Mouse (Mus musculus) heart, embryonic 12.5 days (tissue): ENCODE data around the gene Prpf3. TPM values are rescaled to one million over a fixed set of nuclear protein-coding genes. Genes with fewer than 3 reads are reported as not detected.
A peak's percentile ranks its signal among the peaks of the same experiment; 100 is the strongest.
"Not testable (repeated sequence)": the region's sequence is repeated elsewhere in the genome, so short reads cannot be mapped to it uniquely, and the experiment has no call there.

ENCODE experiments used
- ATAC-seq: fragments of 200-750 bp; cut with Nextera tagmentation; 2 replicates; pipeline ENCODE4 v1.8.0; 2017; ENCODE audit warnings: moderate TSS enrichment, moderate library complexity; ENCODE audit not compliant: insufficient number of reproducible peaks, low FRiP score
- H3K27ac ChIP-seq: fragments of 300-500 bp; sonication (generic); 2 replicates; pipeline ENCODE4 v1.5.1; 2016; ENCODE audit warnings: mild to moderate bottlenecking, moderate library complexity; ENCODE audit not compliant: poor library complexity, severe bottlenecking
- H3K27me3 ChIP-seq: fragments of 300-500 bp; sonication (generic); replicated peaks from 2 replicates; pipeline ENCODE4 v1.6.1; 2016; ENCODE audit warnings: mild to moderate bottlenecking, moderate library complexity
- H3K36me3 ChIP-seq: fragments of 300-500 bp; sonication (generic); 2 replicates; pipeline ENCODE4 v1.6.1; 2016; ENCODE audit warnings: mild to moderate bottlenecking, moderate library complexity
- H3K4me1 ChIP-seq: fragments of 300-500 bp; sonication (generic); replicated peaks from 2 replicates; pipeline ENCODE4 v1.6.1; 2016; ENCODE audit warnings: mild to moderate bottlenecking
- H3K4me2 ChIP-seq: fragments of 300-500 bp; sonication (generic); 2 replicates; pipeline ENCODE4 v1.6.1; 2016; ENCODE audit warnings: mild to moderate bottlenecking, moderate library complexity
- H3K4me3 ChIP-seq: fragments of 300-500 bp; sonication (generic); 2 replicates; pipeline ENCODE4 v1.5.1; 2016; ENCODE audit warnings: mild to moderate bottlenecking
- H3K9ac ChIP-seq: fragments of 300-500 bp; sonication (generic); 2 replicates; pipeline ENCODE4 v1.6.1; 2016; ENCODE audit warnings: mild to moderate bottlenecking, moderate library complexity
- H3K9me3 ChIP-seq: fragments of 300-500 bp; sonication (generic); replicated peaks from 2 replicates; pipeline ENCODE4 v1.6.1; 2016; ENCODE audit warnings: mild to moderate bottlenecking, moderate library complexity
- WGBS: fragments of 180-500 bp; shearing (Covaris S2); methylation state at CpG from one replicate; pipeline ENCODE4 v1.1.7; 2016; 5-methylcytosine and 5-hydroxymethylcytosine counted together
- polyA plus RNA-seq: library from polyadenylated mRNA; unstranded; fragments of >200 nt; fragmentation: Nextera tagmentation; extraction: Ambion mirVana; gene quantifications from 2 replicates; pipeline ENCODE4 v1.2.1, GENCODE M21; 2016

Gene Prpf3
- polyA plus RNA-seq, 1 experiment from 2014 or later: 36.7 TPM

GRCm38 (mm10) chr3:95818571-95819288 lies 37.0 kb downstream of the Prpf3 start, which contains the start of gene Rprd2:
Gene Rprd2, minus strand, starts transcription at chr3:95818863.
- peaks cover 15% of the 10 kb centered on the region for H3K4me1 ChIP-seq
- peak within 1 kb of the TSS; percentile 76 for H3K4me2 ChIP-seq
- 0% methylated on average over 56 of the region's 60 CpGs for WGBS
- peak within 1 kb of the TSS; percentile 94 for H3K9ac ChIP-seq
- peak within 1 kb of the TSS; percentile 100 for H3K27ac ChIP-seq
- H3K9me3 ChIP-seq: no peaks in the 10 kb centered on the region
- H3K27me3 ChIP-seq: no peaks in the 10 kb centered on the region
- H3K36me3 ChIP-seq: 0 out of 2 replicates have a peak, but pooled peaks cover 5% of the 10 kb centered on the region
- ATAC-seq: peak; percentile 66
- H3K4me3 ChIP-seq: peak within 1 kb of the TSS; percentile 81

DNA sequence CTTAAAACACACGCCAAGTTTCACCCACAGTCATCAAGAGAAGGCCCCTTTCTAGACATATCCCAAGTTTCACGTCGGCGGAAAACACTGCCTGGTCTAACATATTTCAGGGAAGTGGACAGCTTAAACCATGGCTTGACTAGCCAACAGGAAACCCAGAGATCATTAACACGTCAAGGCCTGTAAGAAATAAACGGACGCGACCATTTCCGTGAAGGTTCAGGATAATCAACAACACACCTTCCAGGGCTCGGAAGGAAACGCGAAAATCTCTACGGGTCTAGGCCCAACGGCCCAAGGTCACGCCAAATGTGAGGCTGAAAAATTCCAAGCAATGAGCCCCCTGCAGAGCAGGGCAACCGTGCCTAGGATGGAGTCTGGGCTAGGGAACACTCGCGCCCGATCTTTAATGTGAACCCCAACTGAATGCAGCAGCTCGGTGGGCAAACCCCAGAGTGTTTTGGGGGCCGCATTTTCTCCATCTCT lies 37.6 kb downstream of the Prpf3 start:
- Histone ChIP-seq H3K9ac (peak overlapping the region; percentile 94), H3K27me3 (no peaks in the 10 kb centered on the region), H3K9me3 (no peaks in the 10 kb centered on the region), H3K27ac (peak overlapping the region; percentile 100), H3K4me1 (peaks cover 15% of the 10 kb centered on the region), H3K4me2 (peak overlapping the region; percentile 76), H3K4me3 (peak overlapping the region; percentile 81), H3K36me3 (0 out of 2 replicates have a peak, but pooled peaks cover 5% of the 10 kb centered on the region)
- under 1% methylated on average over 21 of the region's 21 CpGs for WGBS
- ATAC-seq: no peak

DNA sequence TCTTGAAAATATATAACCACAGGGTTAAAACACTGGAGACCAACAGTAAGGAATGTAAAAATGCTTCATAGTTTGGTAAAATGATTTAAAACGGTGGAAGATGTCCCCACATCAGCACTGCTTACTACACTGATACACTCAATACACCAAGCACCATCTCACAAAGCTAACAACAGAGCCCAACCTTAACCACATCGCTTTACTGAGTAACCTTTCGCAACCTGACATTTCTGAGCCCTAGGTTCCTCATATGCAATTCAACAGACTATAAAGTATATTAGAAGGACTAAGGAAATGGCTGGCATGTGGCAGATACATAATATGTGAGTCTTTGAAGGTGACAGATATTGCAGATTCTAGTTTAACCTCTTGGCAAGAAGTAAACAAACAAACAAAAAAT lies 39.0 kb downstream of the Prpf3 start:
- no peaks in the 10 kb centered on the region for H3K27me3 ChIP-seq
- peak overlapping the region; percentile 53 for H3K4me2 ChIP-seq
- peaks cover 15% of the 10 kb centered on the region for H3K4me1 ChIP-seq
- H3K9ac ChIP-seq: no peak overlapping the region
- ATAC-seq: no peak
- 0 out of 2 replicates have a peak, but pooled peaks cover 9% of the 10 kb centered on the region for H3K36me3 ChIP-seq
- no peak overlapping the region for H3K27ac ChIP-seq
- peak overlapping the region; percentile 15; the same call in 1 of the 2 replicates for H3K4me3 ChIP-seq
- 93% methylated on average over 3 of the region's 3 CpGs for WGBS
- H3K9me3 ChIP-seq: no peaks in the 10 kb centered on the region

- Histone ChIP-seq H3K9ac (no peak overlapping the region), H3K4me1 (0 out of 2 replicates have a peak, but pooled peaks cover 7% of the 10 kb centered on the region), H3K9me3 (no peaks in the 10 kb centered on the region), H3K27me3 (no peaks in the 10 kb centered on the region), H3K36me3 (peaks cover 25% of the 10 kb centered on the region), H3K4me2 (no peak overlapping the region), H3K27ac (no peak overlapping the region), H3K4me3 (no peak overlapping the region)
- WGBS: 45% methylated on average over 2 of the region's 2 CpGs
- no peak for ATAC-seq
Observed at GRCm38 (mm10) chr3:95808384-95808783, 47.3 kb downstream of the Prpf3 start.

GRCm38 (mm10) chr3:95807630-95808029 lies 48.1 kb downstream of the Prpf3 start:
- not testable (repeated sequence) for H3K27ac ChIP-seq, H3K9me3 ChIP-seq, ATAC-seq, H3K4me1 ChIP-seq, H3K4me3 ChIP-seq, H3K9ac ChIP-seq, H3K27me3 ChIP-seq, H3K4me2 ChIP-seq
- WGBS: 96% methylated on average over 5 of the region's 6 CpGs
- H3K36me3 ChIP-seq: peaks cover 28% of the 10 kb centered on the region

DNA sequence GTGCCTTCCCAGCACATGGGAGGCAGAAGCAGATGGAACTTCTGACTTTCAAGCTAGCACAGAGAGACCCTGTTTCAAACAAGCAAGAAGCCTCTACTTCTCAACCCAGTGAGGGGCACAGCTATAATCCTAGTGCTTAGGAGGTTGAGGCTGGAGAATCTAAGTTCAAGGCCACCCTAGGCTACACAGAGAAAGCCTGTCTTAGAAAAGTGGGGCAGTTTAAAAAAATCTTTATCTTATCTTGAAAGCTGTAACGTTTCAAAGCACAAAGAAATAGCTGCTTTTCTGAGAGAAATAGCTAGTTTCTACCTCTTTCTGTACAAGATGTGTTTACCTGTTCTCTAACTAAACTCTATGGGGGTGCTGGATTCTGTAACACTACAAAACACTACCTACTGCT lies 49.0 kb downstream of the Prpf3 start:
- Histone ChIP-seq H3K9me3 (no peaks in the 10 kb centered on the region), H3K4me3 (no peak overlapping the region), H3K27ac (no peak overlapping the region), H3K27me3 (no peaks in the 10 kb centered on the region), H3K36me3 (peaks cover 28% of the 10 kb centered on the region), H3K4me2 (no peak overlapping the region), H3K4me1 (0 out of 2 replicates have a peak, but pooled peaks cover 7% of the 10 kb centered on the region), H3K9ac (no peak overlapping the region)
- WGBS: 31% methylated on average over 1 of the region's 1 CpGs
- no peak for ATAC-seq

DNA sequence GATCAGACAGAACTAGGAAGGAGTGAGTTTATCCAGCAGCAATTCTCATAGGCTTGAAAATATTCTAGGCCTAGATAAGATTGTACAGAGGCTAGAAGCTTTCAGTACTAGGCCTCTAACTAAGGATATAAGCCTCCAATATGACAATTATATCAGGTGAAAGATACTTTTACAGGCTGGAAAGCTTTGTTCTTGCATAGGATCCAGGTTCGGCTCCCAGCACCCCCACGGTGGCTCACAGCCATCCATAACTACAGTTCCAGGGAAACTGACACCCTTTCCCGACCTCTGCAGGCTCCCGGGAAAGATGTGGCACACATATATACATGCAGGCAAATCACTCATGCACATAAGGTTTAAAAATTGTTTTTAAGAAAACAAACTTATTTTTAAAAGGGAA lies 51.8 kb downstream of the Prpf3 start:
- no peak for ATAC-seq
- no peak overlapping the region for H3K4me2 ChIP-seq
- WGBS: 91% methylated on average over 4 of the region's 4 CpGs
- H3K9ac ChIP-seq: no peak overlapping the region
- H3K9me3 ChIP-seq: no peaks in the 10 kb centered on the region
- no peak overlapping the region for H3K4me3 ChIP-seq
- H3K36me3 ChIP-seq: peaks cover 28% of the 10 kb centered on the region
- no peaks in the 10 kb centered on the region for H3K4me1 ChIP-seq
- no peaks in the 10 kb centered on the region for H3K27me3 ChIP-seq
- H3K27ac ChIP-seq: no peak overlapping the region

- Histone ChIP-seq H3K4me3 (no peak overlapping the region), H3K9ac (no peak overlapping the region), H3K27ac (no peak overlapping the region), H3K27me3 (no peaks in the 10 kb centered on the region), H3K36me3 (peaks cover 12% of the 10 kb centered on the region; the same call in 1 of the 2 replicates), H3K4me2 (no peak overlapping the region), H3K9me3 (no peaks in the 10 kb centered on the region), H3K4me1 (no peaks in the 10 kb centered on the region)
- WGBS: 82% methylated on average over 4 of the region's 4 CpGs
- ATAC-seq: no peak
Observed at GRCm38 (mm10) chr3:95798756-95799155, 56.9 kb downstream of the Prpf3 start.

DNA sequence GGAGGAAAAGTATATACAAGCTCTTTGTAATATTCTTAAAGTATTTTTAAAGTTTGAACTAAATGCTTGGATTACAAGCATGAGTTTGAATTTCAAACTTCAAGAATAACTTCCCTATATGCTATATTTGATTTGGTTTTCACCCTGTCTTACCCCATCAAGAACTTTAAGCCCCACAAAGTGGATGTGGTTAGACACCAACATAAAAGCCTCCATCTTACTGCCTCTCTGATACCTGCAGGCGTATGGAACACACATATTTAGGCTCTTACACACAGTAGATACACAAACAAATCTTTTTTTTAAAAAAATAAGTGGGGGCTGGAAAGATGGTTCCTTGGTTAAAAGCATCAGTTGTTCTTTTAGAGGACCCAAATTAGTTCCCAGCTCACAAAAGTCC lies 61.4 kb downstream of the Prpf3 start:
- no peak for ATAC-seq
- WGBS: 85% methylated on average over 1 of the region's 1 CpGs

GRCm38 (mm10) chr3:95793662-95794061 lies 62.0 kb downstream of the Prpf3 start:
- ATAC-seq: no peak
- 0 out of 2 replicates have a peak, but pooled peaks cover 11% of the 10 kb centered on the region for H3K4me1 ChIP-seq

More for the DNA sequence above, 61.4 kb downstream of the Prpf3 start:
- Histone ChIP-seq H3K36me3 (0 out of 2 replicates have a peak, but pooled peaks cover 5% of the 10 kb centered on the region), H3K9ac (no peak overlapping the region), H3K9me3 (no peaks in the 10 kb centered on the region), H3K27ac (no peak overlapping the region), H3K4me2 (no peak overlapping the region), H3K4me3 (no peak overlapping the region), H3K27me3 (no peaks in the 10 kb centered on the region), H3K4me1 (0 out of 2 replicates have a peak, but pooled peaks cover 11% of the 10 kb centered on the region)

DNA sequence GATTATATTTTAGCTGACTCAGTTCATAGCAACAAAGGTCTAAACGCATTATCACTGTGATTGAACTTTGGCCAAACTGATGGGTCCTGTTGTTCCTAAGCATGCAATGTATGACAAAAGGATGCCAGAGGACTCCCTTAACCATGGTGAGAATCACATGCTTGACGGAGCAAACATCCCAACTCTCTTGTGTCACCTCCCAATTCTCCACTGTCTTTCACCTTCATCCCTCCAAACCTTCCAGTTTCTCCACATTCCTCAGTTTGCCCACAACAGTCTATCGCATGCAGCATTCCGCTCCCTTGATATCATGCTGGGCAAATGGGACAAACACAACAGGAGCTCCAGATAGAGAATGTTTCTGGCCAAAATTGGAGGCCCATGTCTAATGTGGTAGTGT lies 70.2 kb downstream of the Prpf3 start:
- H3K27ac ChIP-seq: no peak overlapping the region
- H3K9ac ChIP-seq: no peak overlapping the region
- H3K36me3 ChIP-seq: peaks cover 67% of the 10 kb centered on the region
- H3K9me3 ChIP-seq: no peaks in the 10 kb centered on the region
- no peak overlapping the region for H3K4me3 ChIP-seq
- 95% methylated on average over 4 of the region's 4 CpGs for WGBS
- no peaks in the 10 kb centered on the region for H3K4me1 ChIP-seq
- no peak for ATAC-seq
- no peak overlapping the region for H3K4me2 ChIP-seq
- H3K27me3 ChIP-seq: no peaks in the 10 kb centered on the region

More at GRCm38 (mm10) chr3:95793662-95794061, 62.0 kb downstream of the Prpf3 start:
- H3K27ac ChIP-seq: no peak overlapping the region
- no peak overlapping the region for H3K4me2 ChIP-seq
- 82% methylated on average over 2 of the region's 2 CpGs for WGBS
- no peaks in the 10 kb centered on the region for H3K9me3 ChIP-seq
- H3K9ac ChIP-seq: no peak overlapping the region
- no peaks in the 10 kb centered on the region for H3K27me3 ChIP-seq
- no peak overlapping the region for H3K4me3 ChIP-seq
- H3K36me3 ChIP-seq: 0 out of 2 replicates have a peak, but pooled peaks cover 9% of the 10 kb centered on the region
